Mouse (Mus musculus) cerebellum, postnatal 10 days (tissue): Measurements from ENCODE around the gene Ank3.
"Not testable (repeated sequence)": the region's sequence is repeated elsewhere in the genome, so short reads cannot be mapped to it uniquely, and the experiment has no call there.

ENCODE experiments used
- DNase-seq, 2 experiments: peaks; one replicate each; pipeline ENCODE4 v3.0.0; 2021; ENCODE audit warnings: mixed read lengths in 2 of 2

Ank3 gene

GRCm38 (mm10) chr10:69907795-69908764 lies 509.5 kb downstream of the Ank3 start:
- peak in 1 of 2 experiments; percentile 14 for DNase-seq

DNA sequence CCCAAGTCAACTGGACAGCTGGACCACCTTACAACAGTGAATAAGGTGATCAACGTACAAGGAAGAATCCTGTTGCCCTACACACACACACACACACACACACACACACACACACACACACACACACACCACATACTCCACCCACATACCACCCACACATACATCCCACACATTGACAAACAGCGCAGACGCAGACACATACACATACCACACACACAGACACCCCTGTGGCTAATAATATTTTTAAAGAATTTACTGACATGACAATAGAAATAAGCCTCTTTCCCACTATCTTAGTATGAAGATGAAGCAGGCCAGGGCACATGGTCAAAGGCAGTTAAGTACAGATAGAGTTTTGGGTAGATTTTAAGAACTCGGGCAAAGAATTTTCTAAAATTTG lies 511.3 kb downstream of the Ank3 start:
- no peak for DNase-seq

GRCm38 (mm10) chr10:69910304-69910703 lies 511.7 kb downstream of the Ank3 start:
- DNase-seq, result peak; percentile 29 to 30

- DNase-seq, result not testable (repeated sequence)
These were observed 512.2 kb downstream of the Ank3 start for GRCm38 (mm10) chr10:69910726-69911125.

- DNase-seq, result no peak
These were observed 517.0 kb downstream of the Ank3 start for GRCm38 (mm10) chr10:69915566-69915965.

- no peak for DNase-seq
These were observed 517.6 kb downstream of the Ank3 start for GRCm38 (mm10) chr10:69916205-69916604.

GRCm38 (mm10) chr10:69916689-69917435 lies 518.3 kb downstream of the Ank3 start:
- DNase-seq, result no peak

- DNase-seq, result no peak
These were observed 519.1 kb downstream of the Ank3 start for GRCm38 (mm10) chr10:69917711-69918110.

- DNase-seq, result no peak
These were observed 520.0 kb downstream of the Ank3 start for GRCm38 (mm10) chr10:69918461-69919151.

GRCm38 (mm10) chr10:69919152-69919492 lies 520.5 kb downstream of the Ank3 start:
- no peak for DNase-seq

DNA sequence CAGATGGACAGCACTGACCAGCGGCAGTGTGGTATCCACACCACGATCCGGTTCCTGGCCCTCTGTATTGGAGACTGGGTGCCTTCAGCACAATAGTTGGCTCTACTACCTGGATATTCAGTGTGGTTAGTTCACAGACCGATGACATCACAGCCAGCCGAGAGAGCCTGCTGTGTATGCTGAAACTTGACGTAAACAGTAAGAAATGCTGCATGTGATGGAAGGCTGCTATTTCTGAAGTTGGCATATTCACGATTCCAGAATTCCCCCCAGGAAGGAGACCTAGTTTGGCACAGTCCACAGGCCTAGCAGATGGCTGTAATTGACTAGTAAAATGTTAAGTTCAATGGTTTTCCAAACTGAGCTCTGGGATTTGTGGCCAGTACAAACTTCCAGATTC lies 521.2 kb downstream of the Ank3 start:
- peak; percentile 52 to 53 for DNase-seq

DNA sequence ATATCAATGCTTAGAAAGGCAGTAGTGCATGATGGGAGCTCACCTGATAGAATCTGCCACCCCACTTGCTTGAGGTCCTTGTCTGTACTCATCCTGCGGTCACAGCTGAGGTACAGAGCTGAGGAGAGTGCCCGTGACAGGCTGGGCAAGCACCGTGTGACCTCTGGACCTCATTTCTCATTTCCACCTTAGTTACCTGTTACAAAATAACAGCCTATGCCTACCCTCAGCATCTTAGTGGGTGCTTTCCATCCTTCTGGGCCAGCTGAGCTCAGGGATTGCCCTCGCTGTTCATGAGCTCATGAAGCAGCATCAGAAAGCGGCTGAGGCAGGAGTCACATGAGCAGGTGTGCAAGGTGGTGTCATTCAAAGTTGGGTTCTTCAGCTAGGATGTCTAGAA lies 523.5 kb downstream of the Ank3 start:
- no peak for DNase-seq

GRCm38 (mm10) chr10:69923801-69924200 lies 525.2 kb downstream of the Ank3 start:
- DNase-seq, result no peak

GRCm38 (mm10) chr10:69924321-69924720 lies 525.7 kb downstream of the Ank3 start:
- DNase-seq, result peak; percentile 78 to 81

- DNase-seq, result peak; percentile 23 to 32
These were observed 526.3 kb downstream of the Ank3 start for GRCm38 (mm10) chr10:69924845-69925244.

- no peak for DNase-seq
These were observed 526.9 kb downstream of the Ank3 start for GRCm38 (mm10) chr10:69925285-69926157.

DNA sequence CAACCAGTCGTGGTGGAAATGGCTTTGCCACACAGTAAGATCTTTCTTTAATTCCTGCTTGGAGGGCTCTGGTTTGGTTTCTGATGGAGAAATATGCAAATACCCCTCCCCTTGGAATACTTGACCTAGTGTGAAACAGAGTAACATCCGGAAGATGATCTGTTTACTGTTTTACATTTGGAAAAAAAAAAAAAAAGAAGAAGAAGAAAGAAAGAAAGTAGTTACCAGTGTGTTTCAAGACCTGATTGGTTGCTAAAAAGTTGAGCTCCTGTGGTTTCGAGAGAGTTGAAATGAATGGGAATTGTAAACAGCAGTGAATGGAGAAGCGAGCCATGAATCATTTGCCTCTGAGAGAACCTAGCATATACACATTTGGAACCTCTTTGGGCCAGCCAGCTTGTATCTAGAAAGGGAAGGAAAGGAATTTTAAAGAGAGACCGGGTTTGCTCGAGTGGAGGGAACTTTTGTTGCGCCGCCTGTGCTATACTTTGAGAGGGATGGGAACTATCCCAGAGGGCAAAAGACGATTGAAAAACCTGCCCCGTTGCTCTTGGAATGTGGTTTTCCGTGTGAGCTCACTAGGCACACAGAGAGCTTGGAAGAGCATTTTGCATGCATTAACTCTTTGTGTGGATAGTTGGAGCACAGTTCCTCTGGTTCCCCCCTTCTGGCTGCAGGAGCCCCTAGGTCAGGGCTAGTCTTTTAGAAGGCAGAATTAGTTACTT lies 527.7 kb downstream of the Ank3 start:
- DNase-seq, result no peak

- DNase-seq, result no peak
These were observed 528.4 kb downstream of the Ank3 start for GRCm38 (mm10) chr10:69927012-69927411.

DNA sequence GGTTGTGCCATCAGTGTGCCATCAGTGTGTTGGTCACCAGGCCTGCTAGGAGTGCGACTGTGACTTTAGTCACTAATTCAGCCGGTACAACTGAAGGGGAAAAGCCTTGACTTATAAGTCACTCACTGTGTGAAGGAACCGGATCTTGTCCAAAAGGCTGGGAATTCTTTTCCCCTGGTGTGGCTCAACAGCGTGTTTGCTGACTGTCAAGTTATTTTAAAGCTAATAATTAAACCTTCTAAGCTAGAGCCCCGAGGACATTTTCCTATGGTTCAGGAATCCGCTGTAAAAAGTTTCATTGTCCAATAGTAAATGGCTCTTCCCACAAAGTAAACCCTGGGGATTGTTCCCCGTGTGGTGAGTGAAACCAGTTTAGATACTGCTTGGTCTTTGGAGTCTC lies 529.8 kb downstream of the Ank3 start:
- no peak for DNase-seq

DNA sequence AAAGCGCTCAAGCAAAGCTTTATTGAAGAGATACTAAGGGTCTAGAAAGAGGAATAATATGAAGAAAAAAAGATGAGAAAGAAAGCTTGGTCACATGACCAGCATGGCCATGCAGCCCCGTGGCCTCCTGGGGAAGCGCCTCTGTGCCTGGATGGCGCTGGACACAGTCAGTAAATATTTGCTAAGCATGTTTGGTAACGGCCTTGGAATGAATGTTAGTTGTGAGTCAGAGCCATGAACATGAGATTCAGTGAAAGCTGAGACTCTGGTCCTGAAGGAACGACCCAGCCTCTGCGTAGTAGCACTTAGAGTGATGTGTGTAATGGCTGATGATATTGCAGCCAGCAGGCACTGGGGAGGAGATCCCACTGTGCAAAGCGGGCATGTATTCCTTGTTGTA lies 531.9 kb downstream of the Ank3 start:
- DNase-seq, result no peak

DNA sequence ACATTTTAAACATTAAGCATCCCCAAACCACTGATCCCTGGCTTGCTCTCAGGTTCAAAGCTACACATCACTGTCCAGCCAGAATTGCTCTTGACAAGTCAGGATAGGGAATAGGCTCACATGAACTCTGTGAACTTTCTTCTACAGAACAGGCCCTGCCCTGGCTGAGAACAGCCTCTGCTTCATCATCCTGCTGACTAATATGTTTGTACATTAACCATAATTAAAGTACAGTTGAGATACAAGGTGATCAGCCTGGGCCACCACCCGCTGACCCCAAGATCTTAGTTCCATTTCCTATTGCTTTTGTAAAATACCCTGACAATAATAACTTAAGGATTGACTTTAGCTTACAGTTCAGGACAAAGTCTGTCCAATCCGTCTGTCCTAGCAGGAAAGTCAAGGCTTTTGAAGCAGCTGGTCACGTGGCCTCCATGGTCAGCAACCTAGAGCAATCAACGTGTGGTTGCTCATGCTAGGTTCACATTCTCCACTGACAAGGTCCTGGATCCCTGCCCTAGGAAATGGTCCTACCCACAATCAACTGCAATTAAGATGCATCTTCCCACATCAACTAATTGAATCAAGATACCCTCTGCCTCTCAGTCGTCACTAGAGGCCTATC lies 538.0 kb downstream of the Ank3 start:
- no peak for DNase-seq
